Comparison of ENCODE assay signal across 33 mouse cellular contexts in genomic region chr8:74216776-74217175, GRCm38 (mm10).
"Had no signal": no experiment of that assay in that cellular context is flagged by ENCODE, and none has a peak within 500 bp of the region (broad histone marks: within the 10 kb centered on the region; RNA-seq: fewer than 3 reads in every experiment).

No protein-coding gene starts in this region.

- H3K36me3 ChIP-seq: limb, embryonic 10.5 days; limb, embryonic 12.5 days; limb, embryonic 13.5 days; limb, embryonic 15.5 days; liver, embryonic 12.5 days; liver, embryonic 13.5 days; liver, embryonic 15.5 days; lung, embryonic 15.5 days; midbrain, embryonic 10.5 days; midbrain, embryonic 12.5 days; midbrain, embryonic 13.5 days; midbrain, embryonic 15.5 days; neural tube, embryonic 12.5 days; neural tube, embryonic 13.5 days had no signal

- H3K4me1 ChIP-seq: limb, embryonic 10.5 days; limb, embryonic 12.5 days; limb, embryonic 13.5 days; limb, embryonic 15.5 days; liver, embryonic 12.5 days; liver, embryonic 13.5 days; liver, embryonic 15.5 days; lung, embryonic 15.5 days; megakaryocyte, embryonic 14.5 days; midbrain, embryonic 10.5 days; midbrain, embryonic 12.5 days; midbrain, embryonic 13.5 days; midbrain, embryonic 15.5 days; neural tube, embryonic 12.5 days; neural tube, embryonic 13.5 days had no signal

- H3K9me3 ChIP-seq: limb, embryonic 10.5 days; limb, embryonic 12.5 days; limb, embryonic 15.5 days; liver, embryonic 12.5 days; liver, embryonic 13.5 days; liver, embryonic 15.5 days; lung, embryonic 15.5 days; megakaryocyte, embryonic 14.5 days; midbrain, embryonic 10.5 days; midbrain, embryonic 12.5 days; midbrain, embryonic 13.5 days; midbrain, embryonic 15.5 days; neural tube, embryonic 12.5 days; neural tube, embryonic 13.5 days had no signal

- ATAC-seq: liver, embryonic 12.5 days; liver, postnatal 0 days; lung, postnatal 0 days; midbrain, embryonic 13.5 days; midbrain, embryonic 15.5 days; midbrain, embryonic 16.5 days had no signal

- DNase-seq: left cerebral cortex, postnatal 4 days; liver; liver, embryonic 13.5 days; liver, postnatal 0 days; lung, adult 18-20 months; lung, adult 2 months; lung, embryonic 14.5 days; lung, postnatal 10 days; lung, postnatal 14 days; lung, postnatal 36 days; lung, postnatal 4 days; midbrain, embryonic 14.5 days had no signal

- H3K9ac ChIP-seq: limb, embryonic 12.5 days; limb, embryonic 13.5 days; limb, embryonic 15.5 days; liver, embryonic 12.5 days; liver, embryonic 13.5 days; liver, embryonic 14.5 days; liver, embryonic 15.5 days; liver, postnatal 0 days; lung, embryonic 14.5 days; lung, embryonic 15.5 days; midbrain, embryonic 12.5 days; midbrain, embryonic 13.5 days; midbrain, embryonic 15.5 days; neural tube, embryonic 12.5 days; neural tube, embryonic 13.5 days had no signal

- H3K4me3 ChIP-seq: limb, embryonic 10.5 days; limb, embryonic 12.5 days; limb, embryonic 13.5 days; limb, embryonic 15.5 days; liver, embryonic 12.5 days; liver, embryonic 13.5 days; liver, embryonic 15.5 days; lung, embryonic 15.5 days; megakaryocyte, embryonic 14.5 days; midbrain, embryonic 10.5 days; midbrain, embryonic 12.5 days; midbrain, embryonic 13.5 days; midbrain, embryonic 15.5 days; myocyte; neural tube, embryonic 12.5 days; neural tube, embryonic 13.5 days had no signal

- H3K4me2 ChIP-seq: limb, embryonic 12.5 days; limb, embryonic 13.5 days; limb, embryonic 15.5 days; liver, embryonic 11.5 days; liver, embryonic 12.5 days; liver, embryonic 13.5 days; liver, embryonic 15.5 days; lung, embryonic 14.5 days; lung, embryonic 15.5 days; midbrain, embryonic 11.5 days; midbrain, embryonic 12.5 days; midbrain, embryonic 13.5 days; midbrain, embryonic 15.5 days; neural tube, embryonic 12.5 days; neural tube, embryonic 13.5 days had no signal

- H3K27ac ChIP-seq: limb, embryonic 10.5 days; limb, embryonic 12.5 days; limb, embryonic 13.5 days; limb, embryonic 15.5 days; liver, embryonic 12.5 days; liver, embryonic 13.5 days; liver, embryonic 14.5 days; liver, embryonic 15.5 days; lung, embryonic 15.5 days; macrophage; midbrain, embryonic 10.5 days; midbrain, embryonic 12.5 days; midbrain, embryonic 13.5 days; midbrain, embryonic 15.5 days; neural tube, embryonic 12.5 days; neural tube, embryonic 13.5 days had no signal

- H3K27me3 ChIP-seq: limb, embryonic 12.5 days; limb, embryonic 13.5 days; limb, embryonic 15.5 days; liver, embryonic 12.5 days; liver, embryonic 13.5 days; liver, embryonic 15.5 days; lung, embryonic 15.5 days; megakaryocyte, embryonic 14.5 days; midbrain, embryonic 12.5 days; midbrain, embryonic 13.5 days; midbrain, embryonic 15.5 days; neural tube, embryonic 12.5 days; neural tube, embryonic 13.5 days had no signal
